Mouse (Mus musculus) kidney, adult 18-20 months (tissue): ENCODE data around the gene Lcn8.

Experiments
- DNase-seq: peaks from one replicate; pipeline ENCODE4 v3.0.0; 2021

Gene Lcn8

DNA sequence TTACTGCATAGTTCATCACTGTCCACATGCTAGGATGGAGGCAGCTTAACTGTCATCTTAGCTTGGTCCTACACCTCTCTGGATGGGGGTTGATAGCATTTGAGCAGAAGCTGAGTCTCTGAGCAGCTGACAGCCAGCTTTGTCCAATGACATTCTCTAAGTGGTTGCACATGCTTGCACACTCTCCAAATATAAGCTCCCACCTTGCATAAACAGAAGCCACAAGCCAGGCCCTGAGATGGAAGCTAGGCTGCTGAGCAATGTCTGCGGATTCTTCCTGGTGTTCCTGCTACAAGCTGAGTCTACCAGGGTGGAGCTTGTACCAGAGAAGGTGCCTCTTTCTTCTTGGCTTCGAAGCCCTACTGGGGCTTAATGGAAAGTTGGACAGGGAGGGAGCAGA, at the start of gene Lcn8:
Lcn8 (plus strand) TSS at position 219 of the 400 bp plus-strand sequence.
- DNase-seq = no peak

DNA sequence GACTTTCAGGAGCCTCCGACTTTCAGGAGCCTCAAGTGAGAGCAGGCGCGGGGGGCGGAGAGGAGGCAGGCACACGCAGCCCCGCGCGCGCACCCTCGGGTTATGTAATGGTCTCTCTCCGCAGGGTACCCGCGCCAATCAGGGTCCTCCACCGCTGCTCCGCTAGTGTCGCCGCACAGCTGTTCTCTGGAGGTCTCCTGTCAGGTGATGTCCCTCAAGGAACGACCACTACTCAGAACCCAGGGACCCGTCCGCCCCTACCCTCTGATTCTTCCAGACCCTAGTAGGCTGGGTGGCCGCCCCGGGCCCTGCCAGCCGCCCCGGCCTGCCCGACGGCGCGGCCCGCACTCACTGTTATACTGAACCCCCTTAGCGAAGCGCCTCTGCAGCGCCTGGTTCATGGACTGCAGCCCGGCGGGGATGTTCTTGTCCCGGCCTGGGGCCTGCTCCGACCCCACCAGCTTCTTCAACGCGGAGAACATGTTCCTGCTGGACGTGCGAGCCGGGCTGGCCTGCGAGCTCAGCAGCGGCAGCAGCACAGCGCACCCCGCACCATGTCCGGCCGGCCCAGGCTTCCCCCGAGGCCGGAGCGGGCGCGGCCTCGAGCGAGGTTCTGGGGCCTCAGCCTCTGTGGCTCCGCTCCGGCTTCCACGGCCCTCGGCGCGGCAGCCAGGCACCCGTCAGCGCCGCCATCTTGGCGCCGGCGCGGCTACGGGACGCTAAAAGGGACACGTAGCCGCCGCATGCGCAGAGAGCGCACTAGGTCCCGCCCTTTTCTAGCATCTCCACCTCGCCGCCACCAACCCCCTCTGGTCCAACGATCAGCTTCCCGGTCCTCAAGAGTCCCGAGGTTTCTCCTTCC, 44.9 kb upstream of the Lcn8 start, which contains the start of gene Rabl6:
Rabl6 (minus strand) TSS at position 761 of the 862 bp plus-strand sequence.
- peak; percentile 92 for DNase-seq

DNA sequence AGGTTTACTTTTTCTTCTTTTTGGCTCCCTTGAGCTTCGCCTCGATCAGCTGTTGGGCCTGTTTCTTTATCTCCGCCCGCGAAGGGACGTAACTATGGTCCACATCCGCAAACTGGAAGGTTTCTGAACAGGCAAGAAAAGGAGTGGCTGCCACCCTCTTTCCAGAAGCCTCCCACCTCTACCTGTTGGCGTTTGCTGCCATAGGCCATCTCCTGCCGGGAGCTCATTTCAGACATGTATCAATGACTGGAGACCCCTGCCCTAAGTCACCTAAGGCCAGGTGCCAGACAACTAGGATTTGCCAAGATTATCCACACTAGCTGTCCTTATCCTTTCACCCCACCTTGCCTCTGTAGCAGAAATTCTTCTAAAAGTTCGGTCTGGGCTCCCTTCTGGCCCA, 44.2 kb upstream of the Lcn8 start:
- DNase-seq = no peak

DNA sequence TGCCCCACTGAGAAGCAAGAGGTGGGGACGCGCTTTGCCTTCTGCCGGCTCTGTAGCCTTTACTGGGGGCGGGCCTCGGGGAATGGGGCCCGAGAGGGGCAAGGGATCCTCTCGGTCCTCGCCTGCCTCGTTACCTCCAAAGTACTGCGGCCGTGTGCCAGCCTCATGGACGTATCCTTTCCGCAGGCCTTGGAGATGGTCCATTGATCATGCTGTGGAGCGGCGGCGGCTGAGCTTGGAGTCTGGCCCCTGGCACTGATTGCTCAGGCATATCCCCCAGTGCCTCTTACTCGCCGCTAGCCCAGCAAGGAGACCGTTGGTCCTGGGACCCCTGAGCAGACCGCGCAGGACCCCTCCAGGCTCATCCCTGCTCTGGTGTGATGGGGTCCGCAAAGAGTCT, 36.5 kb upstream of the Lcn8 start:
- no peak for DNase-seq

DNA sequence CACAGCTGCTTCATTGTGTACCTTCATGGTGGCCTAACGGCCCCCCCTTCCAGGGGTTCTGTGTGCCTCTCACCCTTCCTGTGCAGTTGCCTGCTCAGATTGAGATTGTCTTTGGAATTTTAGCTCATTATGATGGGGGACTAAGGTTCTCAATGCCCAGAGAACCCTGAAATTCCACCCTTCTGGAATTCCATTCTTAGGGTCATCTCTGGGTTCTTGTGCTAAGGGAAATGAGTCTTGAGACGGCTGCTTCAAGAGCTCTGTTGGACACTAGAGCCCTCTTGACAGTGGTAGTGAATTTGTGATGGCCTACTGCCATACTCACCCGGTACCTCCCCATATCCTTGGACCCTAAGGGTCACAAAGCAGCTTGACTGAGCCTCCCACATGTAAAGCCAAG, 35.3 kb upstream of the Lcn8 start, which contains the start of gene Ccdc183:
Ccdc183 (minus strand) TSS at position 101 of the 400 bp plus-strand sequence.
- no peak for DNase-seq

DNA sequence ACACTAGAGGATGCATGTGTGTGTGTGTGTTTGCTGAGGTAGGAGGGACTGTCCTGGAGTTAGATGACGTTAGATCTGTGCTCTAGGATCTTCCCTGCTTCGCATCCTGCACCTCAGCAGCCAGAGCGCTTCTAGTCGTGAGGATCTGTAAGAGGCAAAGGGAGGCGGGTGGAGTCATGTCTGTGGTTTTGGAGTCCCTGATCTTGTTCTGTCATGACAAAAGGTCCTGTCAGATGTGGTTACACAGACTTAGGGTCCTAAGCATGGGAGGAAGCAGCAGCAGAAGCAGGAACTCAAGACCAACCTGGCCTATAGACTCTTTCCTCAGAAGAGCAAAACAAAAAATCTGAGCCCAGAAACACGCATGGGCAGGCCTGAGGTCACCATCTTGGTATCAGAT, 32.5 kb upstream of the Lcn8 start:
- DNase-seq = no peak

DNA sequence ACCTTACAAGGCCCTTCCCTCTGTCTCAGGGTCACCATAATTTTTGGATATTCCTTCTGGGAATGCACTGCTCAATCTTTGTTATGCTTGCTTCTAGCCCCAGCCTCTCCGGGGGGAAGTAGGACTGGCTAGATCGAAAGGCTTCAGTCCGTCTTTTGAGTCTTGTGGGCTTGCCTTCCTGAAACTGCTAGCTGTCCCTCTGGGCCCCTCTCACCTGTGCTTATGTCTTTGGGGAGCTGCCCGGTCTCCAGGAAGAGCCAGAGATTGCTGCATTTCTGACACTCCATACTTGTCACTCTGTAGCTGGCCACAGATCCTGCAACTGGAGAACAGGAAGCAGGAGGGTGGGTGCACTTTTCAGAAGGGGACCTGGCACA, 32.1 kb upstream of the Lcn8 start:
- no peak for DNase-seq

DNA sequence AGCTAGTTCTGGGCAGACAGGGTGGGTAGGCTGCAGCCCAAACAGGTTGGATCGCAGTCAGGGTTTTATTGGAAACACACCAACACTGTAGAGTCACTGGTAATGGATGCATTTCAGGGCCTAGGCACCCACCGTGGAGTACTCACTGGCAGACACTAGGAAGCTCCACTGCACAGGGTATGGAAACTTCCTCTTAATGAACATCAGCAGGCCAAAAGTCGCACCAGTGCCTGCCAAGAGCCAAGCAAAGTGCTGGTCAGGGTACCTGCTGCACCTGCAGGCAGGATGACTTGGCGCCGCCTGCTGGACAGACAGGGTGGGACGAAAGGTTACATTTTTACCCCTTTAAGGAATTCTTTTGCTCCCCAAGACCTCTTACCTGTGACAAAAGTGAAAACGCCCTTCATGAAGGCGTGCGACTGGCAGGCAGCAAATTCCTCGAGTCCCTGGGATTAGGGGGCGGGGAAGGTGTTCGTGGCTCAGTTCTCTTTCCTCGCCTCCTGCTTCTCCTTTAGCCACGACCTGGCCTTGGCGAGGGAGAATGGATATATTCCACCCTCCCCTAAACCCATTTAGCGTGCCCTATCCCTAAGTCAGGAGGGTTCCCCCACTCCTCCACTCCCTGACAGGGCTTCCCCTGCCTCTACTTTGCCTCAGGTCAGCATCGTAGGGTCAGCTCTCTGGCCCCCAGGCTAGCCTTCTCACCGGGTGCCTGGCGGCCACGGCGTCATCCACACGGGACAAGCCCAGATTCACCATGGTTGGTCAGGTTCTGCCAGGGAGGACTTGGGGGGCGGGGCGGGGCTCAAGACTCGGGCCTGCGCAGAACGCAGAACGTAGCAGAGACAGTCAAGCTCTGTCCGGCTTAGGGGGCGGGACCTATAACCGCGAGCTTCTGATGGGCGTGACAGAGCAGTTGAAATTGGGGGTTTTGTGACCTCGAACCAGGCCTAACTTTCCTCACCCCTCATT, 31.4 kb upstream of the Lcn8 start, which contains the start of gene Tmem141:
Tmem141 (minus strand) TSS at position 777 of the 972 bp plus-strand sequence.
- peak; percentile 90 for DNase-seq

DNA sequence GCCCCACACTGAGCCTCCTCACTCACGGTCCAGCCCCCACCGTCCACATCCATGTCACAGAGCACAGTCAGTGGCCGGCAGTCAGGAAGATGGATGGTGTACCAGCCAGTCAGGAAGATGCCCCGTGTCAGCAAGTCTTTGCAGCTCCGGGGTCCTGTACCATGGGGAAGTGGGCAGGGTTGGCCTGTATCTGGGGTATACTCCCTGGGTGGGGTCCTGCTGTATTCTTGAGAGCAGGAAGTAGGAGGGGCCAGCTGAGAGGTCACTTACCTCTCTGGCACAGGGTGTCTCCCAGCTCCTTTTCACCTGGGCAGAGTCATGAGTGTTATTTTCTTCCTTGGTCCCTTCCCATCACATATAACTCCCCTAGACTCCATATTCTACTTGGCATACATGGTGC, 26.9 kb upstream of the Lcn8 start:
- DNase-seq = no peak

DNA sequence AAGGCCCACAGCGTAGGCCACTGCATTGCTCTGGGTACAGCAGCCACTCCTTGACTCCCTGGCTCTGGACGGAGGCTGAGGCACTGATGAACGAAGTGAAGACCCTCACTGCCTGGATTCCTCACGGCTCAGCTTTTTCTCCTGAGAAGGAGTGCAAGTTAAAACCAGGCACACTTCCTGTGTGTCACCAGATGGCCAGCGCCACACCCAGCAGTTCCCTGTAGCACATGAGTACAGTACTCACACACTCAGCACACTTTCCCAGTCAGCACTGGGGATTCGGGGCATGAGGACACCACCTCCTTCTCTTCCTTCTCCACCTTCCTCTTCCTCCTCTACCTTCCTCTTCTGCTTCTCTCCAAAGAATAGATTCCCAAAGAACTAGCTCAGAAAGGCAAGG, 25.1 kb upstream of the Lcn8 start, which contains the start of gene Fcna:
Fcna (minus strand) TSS at position 220 of the 400 bp plus-strand sequence.
- no peak for DNase-seq

DNA sequence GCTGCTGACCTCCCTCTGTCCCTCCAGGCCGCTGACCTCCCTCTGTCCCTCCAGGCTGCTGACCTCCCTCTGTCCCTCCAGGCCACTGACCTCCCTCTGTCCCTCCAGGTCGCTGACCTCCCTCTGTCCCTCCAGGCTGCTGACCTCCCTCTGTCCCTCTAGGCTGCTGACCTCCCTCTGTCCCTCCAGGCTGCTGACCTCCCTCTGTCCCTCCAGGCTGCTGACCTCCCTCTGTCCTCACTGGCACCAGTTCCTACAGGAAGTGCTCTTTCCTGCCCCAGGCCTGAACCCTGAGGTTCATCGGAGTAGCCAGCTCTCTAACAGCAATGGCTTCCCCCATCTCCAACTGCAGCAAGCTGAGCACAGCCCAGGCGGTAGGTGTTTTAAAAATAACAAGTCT, 24.2 kb upstream of the Lcn8 start:
- DNase-seq = peak; percentile 16

DNA sequence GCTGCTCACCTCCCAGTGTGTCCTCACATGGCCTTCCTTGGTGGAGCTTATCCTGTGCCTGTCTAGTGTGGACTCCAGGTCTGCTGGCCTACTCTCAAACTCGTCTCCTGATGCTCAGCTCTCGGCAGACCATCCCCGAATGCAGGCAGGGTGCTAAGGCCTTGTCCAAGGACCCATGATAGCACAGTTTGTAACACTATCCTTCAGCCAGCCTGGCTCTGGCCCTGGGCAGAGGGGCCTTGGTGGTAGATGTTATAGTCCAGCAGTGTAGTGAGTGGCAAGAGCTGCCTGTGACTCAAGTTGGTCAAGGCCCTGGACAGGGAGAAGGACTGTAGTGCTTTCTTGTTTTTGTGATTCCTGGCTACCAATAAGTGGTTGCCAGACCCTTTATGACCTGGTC, 19.3 kb upstream of the Lcn8 start:
- DNase-seq = no peak

DNA sequence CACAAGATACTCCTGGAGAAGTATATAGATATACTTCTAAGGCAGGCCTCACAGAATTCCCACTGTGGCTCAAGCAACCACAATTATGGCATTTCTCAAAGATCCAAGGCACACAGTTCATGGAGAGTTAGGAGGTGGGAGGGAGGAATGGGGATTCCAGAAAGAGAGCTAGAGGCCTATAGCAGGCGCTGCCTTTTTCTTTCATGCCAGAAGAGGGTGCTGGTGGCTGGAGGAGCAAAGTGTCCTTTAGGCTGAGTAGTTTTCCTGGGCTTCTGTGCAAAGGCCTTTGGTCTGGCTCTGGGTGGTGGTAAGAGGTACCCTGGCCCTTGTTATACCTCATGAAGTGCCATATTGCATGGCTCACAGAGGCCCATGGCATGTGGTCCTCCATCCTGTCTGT, 18.9 kb upstream of the Lcn8 start:
- no peak for DNase-seq

DNA sequence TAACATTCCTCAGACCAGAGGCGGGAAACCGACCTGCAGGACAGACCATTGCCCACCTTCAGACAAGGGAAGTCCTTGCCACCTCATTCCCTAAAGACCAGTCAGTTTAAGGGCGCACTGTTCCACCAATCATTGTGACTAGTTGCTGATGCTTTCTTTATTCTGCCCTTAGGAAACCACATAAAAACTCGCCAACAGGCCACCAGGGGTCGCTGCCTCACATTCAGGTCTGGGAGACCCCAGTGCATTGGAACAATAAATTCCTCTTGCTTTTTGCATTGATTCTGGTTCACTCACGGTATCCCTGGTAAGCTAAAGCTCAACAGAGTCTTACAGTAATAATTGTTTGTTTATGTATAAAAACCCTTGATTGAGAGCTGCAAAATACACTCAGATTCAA, 13.0 kb upstream of the Lcn8 start:
- peak; percentile 23 for DNase-seq

DNA sequence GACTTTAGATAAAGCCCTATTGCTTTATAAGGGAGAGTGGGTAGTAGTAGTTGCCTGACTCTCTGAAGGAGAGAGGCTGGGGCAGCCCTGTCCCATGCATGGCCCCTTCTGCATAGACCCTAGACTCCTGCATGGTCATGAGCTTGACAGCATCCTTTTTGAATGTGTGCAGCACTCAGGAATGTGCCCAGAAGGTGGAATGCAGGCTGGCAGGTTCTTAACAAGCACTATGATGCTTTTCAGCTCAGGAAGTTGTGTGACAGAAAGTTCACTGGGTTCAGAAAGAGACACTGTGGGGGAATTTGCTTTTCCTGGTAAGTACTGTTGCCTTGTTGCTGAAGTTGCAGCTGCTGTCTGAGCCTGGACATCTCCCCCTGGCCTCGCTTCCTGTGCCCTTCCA, 1.6 kb downstream of the Lcn8 start:
- no peak for DNase-seq

DNA sequence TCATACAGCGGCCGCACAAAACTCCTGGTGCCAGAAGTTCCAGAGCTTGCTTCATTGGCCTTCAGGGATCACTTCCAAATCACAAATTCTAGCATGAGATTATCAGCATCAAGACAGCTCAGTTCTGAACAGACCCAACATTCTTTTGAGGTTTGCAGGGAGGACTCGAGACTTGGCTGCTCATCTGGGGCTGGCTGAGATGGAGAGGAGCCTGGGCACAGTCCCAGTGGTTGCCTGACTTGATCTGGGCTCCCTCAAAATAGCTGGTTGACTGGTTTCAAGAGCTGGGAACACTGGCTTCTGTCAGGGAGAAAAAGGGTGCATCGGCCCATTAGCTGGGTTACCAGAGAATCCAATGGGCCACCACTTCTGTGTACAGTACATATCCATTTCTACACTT, 3.8 kb downstream of the Lcn8 start:
- no peak for DNase-seq

DNA sequence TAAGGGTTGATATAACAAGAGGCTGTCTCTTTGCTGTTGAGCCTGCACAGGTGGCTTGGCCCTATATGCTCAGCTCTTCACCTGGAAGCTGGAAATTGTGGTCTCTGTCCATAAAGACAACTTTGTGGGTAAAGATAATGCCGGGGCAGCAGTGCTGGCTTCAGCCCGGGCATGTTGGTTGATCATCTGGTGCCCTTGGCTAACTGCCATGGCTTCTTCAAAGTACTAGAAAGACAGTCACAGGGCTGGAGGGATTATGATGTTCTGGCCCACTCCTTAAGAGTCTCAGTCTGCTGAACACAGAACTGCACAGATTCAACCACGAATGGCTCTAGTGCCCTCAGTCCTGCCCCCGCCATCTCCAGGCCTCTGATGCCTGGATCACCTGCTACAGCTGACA, 4.3 kb downstream of the Lcn8 start:
- no peak for DNase-seq

DNA sequence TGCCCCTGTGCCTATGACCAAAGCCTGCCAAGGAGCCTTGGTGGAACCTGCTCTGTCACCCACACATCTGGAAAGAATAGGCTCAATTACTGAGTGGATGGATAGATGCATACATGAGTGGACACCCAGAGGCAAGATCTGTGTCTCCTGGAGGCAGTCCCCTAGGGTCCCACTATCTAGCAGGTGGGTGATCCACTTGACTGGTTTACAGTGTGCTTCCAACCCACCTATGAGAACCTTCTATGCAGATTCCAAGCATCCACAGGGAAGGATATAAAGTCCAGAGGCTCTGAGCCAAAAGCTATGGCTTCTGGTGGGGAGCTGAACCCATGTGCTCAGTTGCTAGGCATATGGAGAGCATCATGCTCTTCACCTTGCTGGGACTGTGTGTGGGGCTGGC, 4.7 kb downstream of the Lcn8 start, which contains the start of gene Lcn5:
Lcn5 (plus strand) TSS at position 301 of the 400 bp plus-strand sequence.
- no peak for DNase-seq

DNA sequence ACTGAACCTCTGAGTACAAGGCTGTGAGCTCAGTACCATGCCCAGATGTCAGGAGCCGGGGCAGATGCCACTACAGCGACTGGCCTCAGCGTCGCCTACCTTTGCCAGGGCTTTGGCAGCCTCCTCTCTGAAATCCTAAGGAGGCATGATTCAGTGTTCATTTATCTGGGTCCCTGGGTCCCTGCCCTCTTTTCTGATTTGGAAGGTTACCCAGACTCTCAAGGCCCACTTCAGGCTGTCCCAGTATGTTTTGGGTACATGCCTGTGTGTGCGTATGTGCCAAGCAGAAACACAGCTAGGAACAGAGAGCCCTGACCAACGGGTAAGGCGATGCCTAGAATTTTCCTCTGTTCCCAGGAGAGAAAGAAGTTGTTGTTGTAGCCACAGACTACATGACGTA, 7.4 kb downstream of the Lcn8 start:
- no peak for DNase-seq

DNA sequence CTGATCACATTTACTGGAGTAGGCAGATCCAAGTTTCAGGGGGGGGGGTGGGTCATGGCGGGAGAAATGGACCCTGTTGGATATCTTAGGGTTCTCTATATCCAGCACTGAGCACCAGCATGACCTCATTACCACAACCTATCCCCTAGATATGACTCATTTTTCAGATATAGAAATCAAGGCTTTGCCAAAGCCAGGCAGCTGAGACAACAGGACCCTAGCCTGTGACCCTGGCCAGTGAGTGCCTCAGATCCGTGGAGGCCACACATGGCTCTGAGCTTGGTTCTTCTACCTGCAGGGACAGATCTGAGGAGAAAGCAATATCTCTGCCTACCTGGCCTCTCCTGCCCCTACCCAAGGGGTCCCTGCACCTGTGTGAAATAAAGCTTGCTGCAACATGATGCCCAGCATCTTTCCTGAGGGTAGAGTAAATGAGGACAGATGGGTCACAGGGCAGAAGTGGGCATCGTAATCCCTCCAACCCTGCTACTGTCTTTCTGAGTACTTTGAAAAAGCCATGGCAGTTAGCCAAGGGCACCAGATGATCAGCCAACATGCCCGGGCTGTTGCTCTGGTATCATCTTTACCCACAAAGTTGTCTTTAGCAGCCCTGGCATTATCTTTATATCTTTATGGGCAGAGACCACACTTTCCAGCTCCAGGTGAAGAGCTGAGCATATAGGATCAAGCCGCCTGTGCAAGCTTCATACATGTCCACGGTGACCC, 8.5 kb downstream of the Lcn8 start:
- no peak for DNase-seq

DNA sequence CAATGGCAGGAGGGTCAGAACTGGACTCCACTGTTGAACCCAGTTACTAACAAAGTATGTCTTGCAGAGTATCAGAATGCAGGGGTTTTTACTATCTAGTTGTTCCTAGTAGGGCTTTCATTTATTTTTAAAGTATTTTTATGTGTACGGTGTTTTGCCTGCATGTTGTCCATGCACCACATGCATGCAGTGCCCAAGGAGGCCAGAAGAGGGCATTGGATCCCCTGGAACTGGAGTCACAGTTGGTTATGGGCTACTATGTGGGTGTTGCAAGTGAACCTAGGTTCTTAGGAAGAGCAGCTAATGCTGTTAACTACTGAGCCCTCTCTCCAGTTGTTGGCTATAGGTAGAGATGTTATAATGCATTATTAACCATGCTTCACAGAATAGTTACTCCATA, 10.6 kb downstream of the Lcn8 start:
- peak; percentile 63 for DNase-seq

DNA sequence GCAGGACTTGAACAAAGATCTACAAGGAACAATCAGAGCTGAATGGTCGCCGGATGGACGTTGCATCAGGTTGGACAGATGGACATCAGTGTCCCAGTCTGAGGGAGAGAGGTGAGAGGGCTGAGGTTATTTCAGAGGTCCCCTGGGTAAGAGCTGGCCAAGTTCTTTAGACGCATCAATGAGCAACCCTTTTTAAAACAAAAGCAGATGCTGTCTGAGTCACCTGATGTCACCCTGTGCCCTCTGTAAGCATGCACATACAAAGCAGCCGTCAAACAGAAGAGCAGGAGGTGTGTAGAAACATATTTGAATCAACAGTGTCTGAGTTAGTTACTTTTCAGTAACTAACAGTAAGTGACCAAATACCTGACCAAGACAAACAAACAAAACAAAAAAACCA, 11.2 kb downstream of the Lcn8 start:
- DNase-seq = no peak

DNA sequence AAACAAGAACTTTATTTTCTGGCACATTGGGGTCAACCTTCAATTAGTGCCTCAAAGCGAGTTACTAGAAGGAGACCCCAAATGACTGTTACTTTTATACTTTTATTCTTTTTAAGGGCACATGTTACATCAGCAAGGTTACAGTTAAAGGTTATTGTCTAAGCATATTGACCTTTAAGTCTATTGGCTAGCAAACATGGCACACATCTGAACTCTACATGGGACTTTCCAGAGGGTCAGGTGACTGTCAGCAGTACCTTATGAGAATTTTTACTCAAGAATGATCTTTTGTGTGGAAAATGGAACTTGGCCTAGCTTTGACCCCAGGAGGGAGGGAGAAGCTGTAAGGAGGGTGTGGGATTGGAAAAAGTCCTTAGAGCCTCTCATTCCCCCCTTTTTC, 13.6 kb downstream of the Lcn8 start:
- DNase-seq = no peak
